Mouse (Mus musculus) granulocyte monocyte progenitor cell, adult 5-6 weeks (primary cell): ENCODE data around the gene Lrrc10. TPM values are rescaled to one million over a fixed set of nuclear protein-coding genes. Genes with fewer than 3 reads are reported as not detected.
"Not testable (repeated sequence)": the region's sequence is repeated elsewhere in the genome, so short reads cannot be mapped to it uniquely, and the experiment has no call there.

Source experiments
- ATAC-seq: replicated peaks from 2 replicates; pipeline ENCODE4 v1.8.0; 2016; ENCODE audit warnings: mild to moderate bottlenecking, moderate TSS enrichment, inconsistent platforms; ENCODE audit not compliant: poor library complexity, severe bottlenecking
- total RNA-seq, 2 experiments: library from RNA; stranded (forward) in 1 of 2; stranded (reverse) in 1 of 2; fragments of 200-712, 200-1000 nt in 1 of 2; fragments of >200 nt in 1 of 2; fragmentation: Nextera tagmentation in 1 of 2; gene quantifications; 2 replicates each; pipeline ENCODE4 v1.2.3; 2014 to 2017

Gene Lrrc10
- total RNA-seq (2014; fragmentation: Nextera tagmentation) (not detected in 2 replicates), total RNA-seq (2017) (not detected in 2 replicates)

DNA sequence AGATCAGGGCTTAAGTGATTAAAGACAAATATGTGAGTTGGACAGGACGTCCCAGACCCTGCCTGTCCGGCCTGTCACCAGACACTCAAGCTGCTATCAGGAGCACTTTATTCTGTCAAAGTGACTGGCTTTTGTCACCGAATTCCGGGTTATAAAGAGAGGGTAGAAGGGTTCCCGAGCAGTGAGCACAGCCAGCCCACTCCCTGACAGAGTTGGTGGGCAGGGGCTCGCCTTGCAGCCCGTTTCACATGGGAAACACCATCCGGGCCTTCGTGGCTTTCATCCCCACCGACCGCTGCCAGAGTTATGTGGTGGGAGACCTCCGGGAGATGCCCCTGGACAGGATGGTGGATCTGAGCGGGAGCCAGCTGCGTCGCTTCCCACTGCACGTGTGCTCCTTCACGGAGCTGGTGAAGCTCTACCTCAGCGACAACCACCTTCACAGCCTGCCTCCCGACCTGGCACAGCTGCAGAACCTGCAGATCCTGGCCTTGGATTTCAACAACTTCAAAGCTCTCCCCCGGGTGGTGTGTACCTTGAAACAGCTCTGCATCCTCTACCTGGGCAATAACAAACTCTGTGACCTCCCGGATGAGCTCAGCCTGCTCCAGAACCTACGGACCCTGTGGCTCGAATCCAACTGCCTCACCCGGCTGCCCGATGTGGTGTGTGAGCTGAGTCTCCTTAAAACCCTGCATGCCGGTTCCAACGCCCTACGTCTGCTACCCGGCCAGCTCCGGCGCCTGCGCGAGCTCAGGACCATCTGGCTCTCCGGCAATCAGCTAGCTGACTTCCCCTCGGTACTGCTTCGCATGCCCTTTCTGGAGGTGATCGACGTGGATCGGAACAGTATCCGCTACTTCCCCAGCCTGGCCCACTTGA, at the start of gene Lrrc10:
Lrrc10 (plus strand) TSS at position 167 of the 882 bp plus-strand sequence.
- ATAC-seq = peak; percentile 36

DNA sequence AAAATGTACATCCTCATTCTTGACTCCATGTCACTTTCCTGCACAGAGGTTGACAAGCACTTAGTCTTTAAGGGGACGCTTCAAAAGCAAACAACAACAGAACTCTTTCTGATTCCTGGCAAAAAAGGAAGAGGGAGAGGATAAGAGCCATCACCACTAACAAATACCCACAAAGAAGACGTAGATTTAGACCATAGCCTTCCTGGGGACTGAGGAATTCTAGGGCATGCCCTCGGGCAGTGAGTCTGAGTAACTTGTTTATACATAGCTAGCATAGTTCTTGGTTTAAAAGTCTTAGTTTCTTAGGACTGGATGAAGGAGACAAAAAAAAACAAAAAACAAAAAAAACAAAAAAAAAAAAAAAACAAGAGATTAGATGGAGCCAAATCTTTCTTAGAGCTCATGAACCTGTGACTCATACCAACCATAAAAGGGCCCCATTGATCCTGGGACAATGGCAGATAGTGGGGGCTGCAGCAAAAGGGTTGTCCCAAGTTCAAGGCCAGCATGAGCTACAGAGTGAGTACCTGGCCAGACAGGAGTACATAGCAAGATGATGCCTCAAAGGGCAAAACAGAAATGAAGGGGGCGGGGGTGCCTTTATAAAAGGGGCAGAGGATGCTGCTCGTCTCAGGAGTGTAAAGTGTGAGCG, 49.4 kb upstream of the Lrrc10 start:
- ATAC-seq = no peak

DNA sequence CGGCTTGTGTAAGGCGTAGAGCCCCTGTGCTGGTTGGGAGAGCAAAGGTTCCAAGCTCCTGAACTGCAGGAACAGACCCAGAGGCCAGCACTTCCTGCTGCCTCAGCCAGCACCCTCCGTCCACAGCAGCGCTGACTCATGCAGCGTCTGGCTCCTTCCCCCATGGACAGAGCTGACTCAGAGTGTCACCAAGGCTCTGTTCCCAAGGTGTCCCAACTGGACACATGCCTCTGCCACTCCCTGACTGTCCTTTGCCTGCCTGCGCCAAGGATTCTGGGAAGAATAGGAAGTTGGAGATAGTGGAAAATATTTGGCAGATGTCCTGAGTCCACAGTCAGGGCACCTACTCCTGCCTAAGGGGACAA, 48.9 kb upstream of the Lrrc10 start:
- ATAC-seq = peak; percentile 92

DNA sequence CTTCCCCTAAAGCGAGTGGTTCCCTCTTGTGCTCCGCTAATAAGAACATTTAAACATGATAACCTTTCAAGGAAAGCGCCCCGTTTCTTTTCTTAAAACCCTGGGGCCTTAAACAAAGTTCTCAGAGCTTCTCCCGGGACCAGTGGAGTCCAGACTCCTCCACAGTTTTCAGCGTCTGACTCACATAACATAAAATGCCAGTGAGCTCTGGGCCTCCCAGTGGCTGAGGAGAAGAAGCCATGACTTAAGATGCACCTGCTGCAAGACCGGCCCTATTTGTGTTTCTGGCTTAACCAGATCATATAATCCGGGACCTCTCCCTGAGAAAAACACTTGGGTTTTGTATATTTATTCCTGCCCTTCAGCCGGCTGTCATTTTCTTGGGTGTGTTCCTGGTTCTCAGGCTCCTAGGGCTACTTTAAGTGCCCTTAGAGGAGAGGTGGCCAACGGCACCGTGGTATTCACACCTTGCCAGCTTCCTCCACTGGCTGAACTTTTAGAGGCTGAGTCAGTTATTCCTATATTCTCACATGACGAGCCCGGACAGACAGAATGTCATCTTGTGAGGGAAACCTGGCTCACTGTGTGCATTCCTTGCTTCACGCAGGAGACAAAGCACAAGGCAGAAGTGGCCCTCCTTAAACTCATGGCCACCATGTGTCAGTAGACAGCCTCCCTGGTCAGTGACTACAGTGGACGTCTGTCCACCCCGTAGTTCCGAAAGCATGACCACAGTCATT, 46.3 kb upstream of the Lrrc10 start:
- no peak for ATAC-seq

DNA sequence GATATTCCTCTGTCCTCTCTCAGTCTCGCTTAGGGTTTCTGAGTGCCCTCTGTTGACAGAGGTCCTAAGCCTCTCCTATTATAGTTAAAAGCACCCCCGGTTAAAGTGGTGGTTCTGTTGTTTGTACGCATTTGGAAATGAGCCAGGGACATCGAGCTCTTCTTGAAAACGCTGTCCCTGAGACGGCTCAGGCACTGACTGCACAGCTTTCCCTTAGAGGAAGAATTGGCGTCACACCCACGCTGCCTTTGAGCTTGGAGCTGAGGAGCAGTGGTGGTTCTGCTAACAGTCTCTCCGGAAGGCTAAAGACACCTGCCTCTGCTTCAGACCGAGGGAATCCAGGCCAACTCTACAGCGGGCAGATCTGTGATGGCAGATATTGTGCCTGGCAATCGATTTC, 44.2 kb upstream of the Lrrc10 start:
- no peak for ATAC-seq

DNA sequence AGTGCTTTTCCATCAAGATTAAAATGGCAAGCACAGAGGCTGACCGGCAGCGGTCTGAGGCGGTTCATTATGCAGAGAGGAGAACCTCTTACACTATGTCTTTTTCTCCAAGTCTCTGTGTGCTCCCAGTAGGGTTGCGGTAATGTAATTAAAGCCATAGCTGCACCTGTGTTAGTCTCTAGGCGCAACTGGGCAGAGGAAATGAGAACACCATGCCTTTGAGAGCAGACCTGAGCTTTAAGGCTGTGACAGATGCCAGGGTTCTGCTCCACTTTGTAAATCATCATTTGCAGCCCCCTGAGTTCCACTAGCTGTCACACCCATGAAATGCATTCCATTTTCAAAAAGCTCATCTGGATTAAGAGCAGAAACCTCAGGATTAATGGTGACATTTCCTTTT, 40.4 kb upstream of the Lrrc10 start:
- ATAC-seq = no peak

DNA sequence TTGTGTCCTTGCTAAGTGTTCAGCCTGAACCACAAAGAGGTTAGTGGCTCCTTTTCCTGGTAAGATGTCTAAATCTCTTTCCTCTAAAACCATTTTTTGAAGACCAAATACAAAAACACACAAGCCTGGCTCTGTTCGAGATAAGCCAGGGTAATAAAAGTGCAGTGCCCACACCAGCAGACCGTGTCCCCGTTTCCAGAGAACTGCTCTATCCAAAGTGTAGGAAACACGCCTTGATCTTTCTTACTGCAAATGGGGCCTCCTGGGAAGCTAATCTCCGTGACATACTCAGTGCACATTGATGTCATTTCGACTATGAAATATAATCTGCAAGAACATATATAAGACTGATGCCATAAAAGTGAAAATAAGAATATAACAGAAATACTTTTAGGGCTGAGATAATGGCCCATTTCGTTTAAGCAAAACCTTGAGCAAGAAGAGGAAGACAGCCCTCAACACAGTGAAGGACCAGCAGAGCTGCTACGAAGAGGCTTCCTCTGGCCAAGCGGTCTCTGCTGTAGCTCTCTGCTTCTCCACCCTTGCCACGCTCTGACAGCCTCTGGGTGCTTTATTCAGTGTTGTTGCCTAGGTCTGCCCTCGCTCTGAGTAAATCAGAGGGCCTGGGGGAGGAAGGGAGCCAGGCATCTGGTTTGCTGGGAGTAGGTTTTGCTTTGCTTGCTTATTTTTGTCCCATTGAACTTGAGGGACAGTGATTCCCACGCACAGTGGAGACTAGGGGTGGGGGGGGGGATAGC, 39.3 kb upstream of the Lrrc10 start:
- no peak for ATAC-seq

DNA sequence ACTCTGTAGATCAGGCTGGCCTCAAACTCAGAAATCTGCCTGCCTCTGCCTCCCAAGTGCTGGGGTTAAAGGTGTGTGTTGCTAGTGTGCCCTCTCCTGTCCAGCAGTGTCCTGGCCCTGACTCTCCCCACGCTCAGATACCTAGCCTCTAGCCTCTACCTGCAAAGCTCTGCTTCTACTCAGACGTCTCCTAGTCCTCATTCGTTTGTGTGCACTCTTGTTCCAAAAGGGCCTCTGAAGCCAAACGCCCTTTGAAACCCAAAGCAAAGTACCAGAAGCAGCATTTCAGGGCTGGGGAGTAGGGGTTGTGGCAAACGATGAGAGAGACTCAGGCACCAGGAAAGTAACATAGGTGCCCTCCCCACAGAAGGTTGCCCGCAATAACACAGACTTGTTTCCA, 35.5 kb upstream of the Lrrc10 start:
- ATAC-seq = no peak

DNA sequence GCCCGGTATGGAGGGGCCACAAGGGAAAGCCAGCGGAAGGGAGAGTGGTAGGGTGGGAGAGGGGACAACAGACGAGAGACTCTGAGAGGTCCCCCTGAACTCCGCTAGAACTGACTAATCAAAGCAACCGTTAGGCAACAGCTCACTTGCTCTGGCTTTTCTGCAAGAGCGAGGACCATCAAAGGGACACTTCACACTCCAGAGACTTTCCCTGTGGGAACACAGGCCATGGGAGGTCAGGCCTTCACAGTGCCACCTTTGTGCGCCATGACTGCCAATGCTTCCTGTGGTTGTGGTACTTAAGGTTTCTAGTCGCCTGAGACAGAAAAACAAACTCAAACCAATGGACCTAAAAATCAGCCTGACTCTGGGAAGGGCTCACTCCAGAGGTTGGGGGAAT, 34.1 kb upstream of the Lrrc10 start:
- ATAC-seq = no peak

DNA sequence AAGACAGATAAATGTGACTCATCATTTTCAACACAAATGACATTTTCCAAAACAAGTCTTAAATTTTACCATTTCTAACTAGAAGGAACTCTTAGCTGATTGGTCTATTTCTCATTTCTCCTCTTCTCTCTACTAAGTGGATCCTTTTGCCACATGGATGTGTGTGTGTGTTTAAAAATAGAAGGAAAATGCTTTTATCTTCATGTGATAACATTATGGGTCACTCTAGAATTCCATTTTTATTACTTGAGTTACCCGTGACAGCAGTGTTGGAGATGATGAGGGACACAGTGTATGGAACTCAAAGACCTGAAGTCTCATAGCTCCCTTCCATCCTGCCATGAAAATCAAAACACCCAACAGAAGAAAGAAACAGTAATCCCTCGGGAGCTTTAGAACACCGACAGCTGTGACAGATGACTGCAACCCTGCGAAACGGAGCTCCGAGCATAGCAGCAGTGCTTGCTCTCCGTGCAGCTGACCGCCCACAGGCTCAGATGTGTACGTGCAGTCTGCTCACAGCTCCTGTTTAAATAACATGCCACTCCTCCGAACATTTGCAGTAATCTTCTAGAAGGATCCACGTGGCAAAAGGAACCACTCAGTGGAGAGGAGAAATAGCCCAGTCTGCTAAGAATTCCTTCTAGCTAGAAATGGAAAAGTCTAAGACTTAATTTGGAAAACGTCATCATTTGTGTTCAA, 31.3 kb upstream of the Lrrc10 start:
- ATAC-seq = no peak

DNA sequence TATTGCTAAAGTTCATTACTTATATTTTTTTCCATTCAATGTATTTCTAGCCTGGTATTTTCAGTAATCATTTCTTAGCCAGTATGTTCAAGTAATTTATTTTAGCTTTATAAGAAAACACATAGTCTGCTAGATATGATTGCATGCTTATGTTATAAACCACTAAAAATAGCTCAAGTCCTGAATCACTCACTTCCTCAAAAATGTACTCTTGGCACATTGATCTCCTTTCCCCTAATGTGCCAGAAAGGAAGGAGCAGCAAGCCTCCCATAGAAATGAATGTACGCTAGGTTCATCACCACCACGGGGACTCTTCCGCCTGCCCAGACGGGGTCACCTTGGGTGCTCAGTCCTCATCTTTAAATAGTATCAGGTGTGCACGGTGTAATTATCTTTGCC, 30.6 kb upstream of the Lrrc10 start:
- peak; percentile 50; the same call in 1 of the 2 replicates for ATAC-seq

DNA sequence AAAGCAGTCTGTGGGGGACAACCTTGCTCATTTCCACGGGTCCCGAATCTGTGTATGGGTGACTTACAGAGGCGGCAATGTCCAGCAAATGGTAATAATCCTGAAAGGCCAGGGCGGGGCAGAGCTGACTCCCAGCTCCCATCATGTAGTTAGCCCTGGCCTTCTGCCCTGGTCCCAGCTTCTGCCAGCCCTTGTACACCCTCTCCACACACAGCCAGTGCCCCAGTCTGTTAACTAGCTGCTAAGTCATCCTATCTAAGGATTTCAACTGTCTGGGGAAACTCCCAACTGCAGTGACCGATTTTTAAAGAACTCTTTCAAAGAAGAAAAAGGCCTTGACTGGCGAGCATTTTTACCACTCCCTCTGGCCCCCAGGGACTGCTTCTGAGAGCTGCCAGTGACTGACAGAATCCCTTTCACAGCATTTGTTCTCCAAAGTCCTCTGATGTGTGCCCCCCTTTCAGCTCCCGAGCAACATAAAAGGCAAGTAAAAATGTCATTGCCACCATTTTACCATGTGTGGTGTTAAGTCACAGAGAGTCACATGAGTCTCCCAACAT, 26.8 kb upstream of the Lrrc10 start:
- no peak for ATAC-seq

DNA sequence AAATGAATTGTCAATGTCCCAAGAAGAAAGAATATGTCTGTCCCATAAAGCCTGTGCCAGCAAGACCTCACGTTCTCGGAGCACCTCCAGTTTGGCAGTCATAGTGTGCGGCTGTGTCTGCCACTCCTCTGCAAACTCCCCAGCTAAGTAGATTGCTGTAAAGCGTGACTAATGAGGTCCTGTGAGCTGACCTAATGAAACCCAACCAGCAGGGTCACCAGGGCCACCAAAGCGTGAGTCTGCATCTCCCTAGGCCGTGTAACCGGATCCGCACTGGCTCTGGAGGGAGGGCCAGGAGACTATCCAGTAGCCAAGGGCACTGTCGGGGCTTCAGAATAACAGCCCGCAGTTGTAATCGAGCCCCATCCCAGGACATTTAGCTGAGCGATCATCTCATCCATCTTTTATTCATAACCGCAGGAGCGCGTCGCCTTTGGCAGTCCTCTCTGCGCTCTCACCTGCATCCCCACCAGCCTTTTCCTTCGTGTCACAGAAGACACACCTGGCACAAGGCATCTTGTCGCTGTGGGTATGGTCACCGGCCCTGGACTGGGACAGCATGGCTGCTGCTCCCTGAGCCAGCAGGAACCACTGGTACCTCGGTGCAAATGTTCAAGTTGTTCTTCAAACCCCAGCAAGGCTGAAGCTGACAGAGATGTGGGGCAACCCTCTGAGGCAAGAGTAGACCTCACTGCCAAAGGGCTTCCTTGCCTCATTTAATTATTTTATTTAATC, 24.0 kb upstream of the Lrrc10 start:
- ATAC-seq = no peak

DNA sequence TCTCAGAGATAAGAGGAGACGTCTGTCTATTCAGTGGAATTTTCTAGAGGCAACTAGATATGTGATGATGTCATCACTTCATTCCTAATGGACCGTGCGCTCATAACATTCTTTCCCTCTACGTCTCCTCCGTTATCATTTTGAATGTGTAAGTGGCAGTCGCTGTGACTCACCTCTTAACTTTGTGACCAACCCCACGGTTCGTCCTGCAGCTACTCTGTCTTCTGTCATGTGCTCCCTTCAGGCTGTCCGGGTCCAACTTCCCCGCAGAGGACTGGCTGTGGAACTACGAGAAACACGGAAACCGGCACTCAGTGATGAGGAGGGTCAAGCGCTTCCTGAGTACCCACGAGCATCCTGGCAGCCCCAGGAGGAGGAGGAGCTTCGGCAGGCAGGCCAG, 21.4 kb upstream of the Lrrc10 start:
- ATAC-seq = peak; percentile 9; the same call in 1 of the 2 replicates

DNA sequence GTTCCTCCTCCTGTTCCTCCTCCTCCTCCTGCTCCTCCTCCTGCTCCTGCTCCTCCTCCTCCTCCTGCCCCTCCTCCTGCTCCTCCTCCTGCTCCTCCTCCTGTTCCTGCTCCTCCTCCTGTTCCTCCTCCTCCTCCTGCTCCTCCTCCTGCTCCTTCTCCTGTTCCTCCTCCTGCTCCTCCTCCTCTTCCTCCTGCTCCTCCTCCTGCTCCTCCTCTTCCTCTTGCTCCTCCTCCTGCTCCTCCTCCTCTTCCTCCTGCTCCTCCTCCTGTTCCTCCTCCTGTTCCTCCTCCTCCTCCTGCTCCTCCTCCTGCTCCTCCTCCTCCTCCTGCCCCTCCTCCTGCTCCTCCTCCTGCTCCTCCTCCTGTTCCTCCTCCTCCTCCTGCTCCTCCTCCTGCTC, 19.4 kb upstream of the Lrrc10 start:
- not testable (repeated sequence) for ATAC-seq

DNA sequence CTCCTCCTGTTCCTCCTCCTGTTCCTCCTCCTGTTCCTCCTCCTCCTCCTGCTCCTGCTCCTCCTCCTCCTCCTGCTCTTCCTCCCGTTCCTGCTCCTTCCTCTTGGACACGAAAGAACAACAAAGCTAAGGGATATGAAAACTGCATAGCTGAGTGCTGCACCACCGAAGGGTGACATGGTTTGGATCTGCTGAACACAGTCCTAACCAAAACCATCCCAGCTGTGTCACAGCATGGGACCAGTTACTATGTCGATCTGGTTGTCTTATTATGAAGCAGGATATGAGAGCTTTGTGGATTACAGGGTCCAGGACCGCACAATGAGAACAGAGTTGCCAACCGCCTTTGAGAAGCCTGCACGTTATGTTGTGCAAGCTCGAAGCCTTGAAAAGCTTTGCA, 19.0 kb upstream of the Lrrc10 start:
- ATAC-seq = peak; percentile 37; the same call in 1 of the 2 replicates

DNA sequence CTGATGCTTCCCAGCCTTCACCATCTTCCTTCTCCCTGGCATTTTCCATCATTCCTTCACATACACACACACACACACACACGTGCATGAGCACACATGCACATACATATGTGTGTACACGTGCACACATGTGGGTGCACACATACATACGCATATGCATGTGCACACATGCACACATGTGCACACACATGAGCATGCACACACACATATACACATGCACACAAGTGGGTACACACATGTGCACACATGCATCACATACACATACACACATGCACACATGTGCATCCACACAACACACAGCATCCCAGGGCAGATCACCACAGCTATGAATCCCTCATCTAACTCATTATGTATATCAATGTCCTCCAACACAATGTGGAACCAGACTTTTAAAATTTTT, 14.0 kb upstream of the Lrrc10 start:
- no peak for ATAC-seq

DNA sequence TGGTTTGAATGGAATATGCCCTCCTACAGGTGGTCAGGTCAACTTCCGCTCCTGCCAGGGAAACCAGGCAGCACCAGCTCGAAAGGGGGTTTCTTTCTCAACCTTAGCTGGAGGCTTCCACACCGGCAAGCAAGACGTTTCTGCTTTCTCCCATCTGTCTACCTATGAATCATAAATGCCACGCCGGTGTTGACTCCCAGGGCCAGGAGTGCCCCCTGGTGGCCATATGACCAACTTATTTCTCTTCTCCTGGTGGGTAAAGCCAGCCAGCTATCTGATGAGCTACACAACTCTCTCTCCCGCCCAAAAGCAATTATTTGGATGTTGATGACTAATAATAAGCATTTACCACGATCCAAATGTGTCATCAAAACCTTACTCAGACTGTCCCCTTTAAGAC, 11.4 kb upstream of the Lrrc10 start:
- peak; percentile 96 for ATAC-seq

DNA sequence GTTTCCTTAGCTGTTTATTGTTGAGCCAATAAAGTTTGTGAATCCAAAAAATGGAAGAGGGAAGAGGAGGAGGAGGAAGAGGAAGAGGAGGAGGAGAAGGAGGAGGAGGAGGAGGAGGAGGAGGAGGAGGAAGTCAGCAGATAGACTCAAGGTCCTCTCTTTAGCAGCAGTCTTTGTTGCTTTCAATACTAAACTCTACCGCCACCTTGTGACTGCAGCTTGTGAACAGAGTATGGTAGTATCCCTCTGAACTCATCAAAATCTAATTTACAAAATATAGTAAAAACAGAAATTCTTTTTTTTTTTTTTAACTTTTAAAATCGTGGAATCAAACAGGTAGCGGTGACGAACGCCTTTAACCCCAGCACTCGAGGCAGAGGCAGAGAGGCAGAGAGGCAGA, 4.8 kb upstream of the Lrrc10 start:
- no peak for ATAC-seq
